Mouse (Mus musculus) splenic B cell, adult 2 months (primary cell): Measurements from ENCODE around the gene Kank3.

Source experiments
- DNase-seq: peaks from one replicate; pipeline ENCODE4 v3.0.0-alpha.2; 2011; ENCODE audit warnings: low read depth, low spot score
- H3K27me3 ChIP-seq: 2 replicates; pipeline ENCODE4 v1.6.1; 2012; ENCODE audit warnings: mild to moderate bottlenecking, low read length, moderate library complexity, mixed read lengths; ENCODE audit not compliant: control insufficient read depth, poor library complexity, insufficient read depth, severe bottlenecking
- H3K36me3 ChIP-seq: 2 replicates; pipeline ENCODE4 v1.6.1; 2012; ENCODE audit warnings: mild to moderate bottlenecking, low read length, moderate library complexity, mixed read lengths; ENCODE audit not compliant: control insufficient read depth, poor library complexity, insufficient read depth, severe bottlenecking

Kank3 gene

GRCm38 (mm10) chr17:33786375-33786774, 23.9 kb upstream of the Kank3 start:
- no peaks in the 10 kb centered on the region for H3K36me3 ChIP-seq
- no peak for DNase-seq

GRCm38 (mm10) chr17:33788732-33789131, 21.6 kb upstream of the Kank3 start:
- DNase-seq: no peak
- H3K36me3 ChIP-seq: no peaks in the 10 kb centered on the region
- no peaks in the 10 kb centered on the region; the same call in 1 of the 2 replicates for H3K27me3 ChIP-seq

More at GRCm38 (mm10) chr17:33786375-33786774, 23.9 kb upstream of the Kank3 start:
- no peaks in the 10 kb centered on the region; the same call in 1 of the 2 replicates for H3K27me3 ChIP-seq

- DNase-seq: peak; percentile 35
- Histone ChIP-seq H3K27me3 (no peaks in the 10 kb centered on the region), H3K36me3 (no peaks in the 10 kb centered on the region)
Observed at GRCm38 (mm10) chr17:33798306-33798705, 12.0 kb upstream of the Kank3 start.

- no peak for DNase-seq
- no peaks in the 10 kb centered on the region for H3K36me3 ChIP-seq
- H3K27me3 ChIP-seq: no peaks in the 10 kb centered on the region
Observed at GRCm38 (mm10) chr17:33799277-33799676, 11.0 kb upstream of the Kank3 start.

DNA sequence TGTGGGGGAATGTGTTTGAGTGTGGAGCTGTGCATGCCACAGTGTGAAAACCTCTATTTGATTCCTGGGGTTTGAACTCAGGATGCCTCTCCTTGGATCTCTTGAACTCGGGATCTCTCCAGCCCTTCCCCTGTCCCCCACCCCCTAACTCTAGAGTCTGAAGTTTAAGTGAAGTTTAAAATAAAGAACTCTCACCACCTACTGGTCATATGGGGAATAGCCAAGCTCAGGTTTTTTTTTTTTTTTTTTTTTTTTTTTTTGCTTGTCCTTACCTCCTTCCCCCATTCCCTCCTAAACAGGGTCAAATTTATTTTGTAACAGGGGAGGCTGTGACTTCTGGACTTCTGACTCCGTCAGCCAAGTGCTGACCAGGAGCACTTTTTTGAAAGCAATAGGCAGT, 8.1 kb upstream of the Kank3 start:
- peak; percentile 50 for DNase-seq

GRCm38 (mm10) chr17:33804205-33804604, 6.1 kb upstream of the Kank3 start:
- no peaks in the 10 kb centered on the region for H3K36me3 ChIP-seq
- no peak for DNase-seq

More for the DNA sequence above, 8.1 kb upstream of the Kank3 start:
- Histone ChIP-seq H3K27me3 (no peaks in the 10 kb centered on the region), H3K36me3 (no peaks in the 10 kb centered on the region)

GRCm38 (mm10) chr17:33804745-33805144, 5.6 kb upstream of the Kank3 start:
- no peaks in the 10 kb centered on the region for H3K27me3 ChIP-seq
- DNase-seq: no peak
- H3K36me3 ChIP-seq: no peaks in the 10 kb centered on the region

More at GRCm38 (mm10) chr17:33804205-33804604, 6.1 kb upstream of the Kank3 start:
- no peaks in the 10 kb centered on the region for H3K27me3 ChIP-seq

GRCm38 (mm10) chr17:33807181-33807888, 3.0 kb upstream of the Kank3 start:
- H3K27me3 ChIP-seq: no peaks in the 10 kb centered on the region
- no peak for DNase-seq
- H3K36me3 ChIP-seq: no peaks in the 10 kb centered on the region

DNA sequence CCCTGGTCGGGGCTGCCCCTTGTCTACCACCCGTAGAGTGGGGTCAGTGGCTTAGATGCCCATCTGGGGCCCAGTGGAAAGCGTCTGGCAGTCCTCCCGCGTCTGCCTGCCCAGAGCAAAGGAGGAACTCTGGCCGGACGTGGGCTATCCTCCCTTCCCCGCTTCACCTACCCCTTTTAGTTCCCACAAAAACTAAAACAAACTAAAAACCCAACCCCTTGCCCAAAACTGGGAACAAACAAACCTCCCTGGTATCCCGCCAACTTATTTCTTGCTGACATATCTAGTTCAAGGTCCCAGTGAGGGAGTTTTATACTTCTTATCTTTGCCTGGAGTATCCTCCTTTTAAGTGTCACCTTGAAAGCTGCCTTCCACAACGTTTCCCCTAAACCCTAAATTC, 2.1 kb upstream of the Kank3 start:
- no peaks in the 10 kb centered on the region for H3K36me3 ChIP-seq
- H3K27me3 ChIP-seq: no peaks in the 10 kb centered on the region
- DNase-seq: no peak

- H3K27me3 ChIP-seq: no peaks in the 10 kb centered on the region
- DNase-seq: no peak
Observed at GRCm38 (mm10) chr17:33811142-33811516, 810 bp downstream of the Kank3 start.

GRCm38 (mm10) chr17:33812475-33812874, 2.2 kb downstream of the Kank3 start:
- no peaks in the 10 kb centered on the region for H3K36me3 ChIP-seq
- no peaks in the 10 kb centered on the region for H3K27me3 ChIP-seq
- DNase-seq: no peak

More at GRCm38 (mm10) chr17:33811142-33811516, 810 bp downstream of the Kank3 start:
- H3K36me3 ChIP-seq: no peaks in the 10 kb centered on the region

- H3K27me3 ChIP-seq: no peaks in the 10 kb centered on the region
- H3K36me3 ChIP-seq: no peaks in the 10 kb centered on the region
- no peak for DNase-seq
Observed at GRCm38 (mm10) chr17:33812990-33813389, 2.7 kb downstream of the Kank3 start.

GRCm38 (mm10) chr17:33815399-33815798, 5.1 kb downstream of the Kank3 start:
- no peak for DNase-seq
- Histone ChIP-seq H3K36me3 (no peaks in the 10 kb centered on the region; the same call in 1 of the 2 replicates), H3K27me3 (no peaks in the 10 kb centered on the region)

- H3K36me3 ChIP-seq: peaks cover under 1% of the 10 kb centered on the region
- no peaks in the 10 kb centered on the region for H3K27me3 ChIP-seq
- no peak for DNase-seq
Observed at GRCm38 (mm10) chr17:33816612-33817011, 6.3 kb downstream of the Kank3 start.

GRCm38 (mm10) chr17:33817184-33817968, 7.1 kb downstream of the Kank3 start:
- no peaks in the 10 kb centered on the region for H3K27me3 ChIP-seq

More at GRCm38 (mm10) chr17:33817184-33817968, 7.1 kb downstream of the Kank3 start:
- peak; percentile 91 for DNase-seq
- H3K36me3 ChIP-seq: peaks cover 3% of the 10 kb centered on the region
